Mouse (Mus musculus) bone marrow, adult 2 months (tissue): ENCODE data around the gene Rtca. TPM values are rescaled to one million over a fixed set of nuclear protein-coding genes. Genes with fewer than 3 reads are reported as not detected.
A peak's percentile ranks its signal among the peaks of the same experiment; 100 is the strongest.

Source experiments
- H3K27ac ChIP-seq: fragments of 200-500 bp; 2 replicates; pipeline ENCODE4 v1.5.1; 2012; ENCODE audit warnings: low read depth, mild to moderate bottlenecking, control low read depth, inconsistent platforms, low read length; ENCODE audit not compliant: control insufficient read depth, poor library complexity, insufficient read depth
- H3K4me1 ChIP-seq: fragments of 200-500 bp; 2 replicates; pipeline ENCODE4 v1.6.1; 2011; ENCODE audit warnings: low read length; ENCODE audit not compliant: control insufficient read depth, insufficient read depth
- H3K4me3 ChIP-seq: fragments of 200-500 bp; replicated peaks from 2 replicates; pipeline ENCODE3; 2011; ENCODE audit warnings: mild to moderate bottlenecking, low read depth, low read length, control low read depth; ENCODE audit not compliant: control insufficient read depth
- CTCF ChIP-seq: fragments of 200-500 bp; IDR thresholded peaks from 2 replicates; pipeline ENCODE4 v1.5.1; 2011; ENCODE audit warnings: low read length, control low read depth; ENCODE audit not compliant: control insufficient read depth, insufficient read depth
- POLR2A ChIP-seq: fragments of 200-500 bp; IDR thresholded peaks from 2 replicates; pipeline ENCODE4 v1.6.1; 2011; ENCODE audit warnings: low read depth, mild to moderate bottlenecking, control low read depth, low read length, borderline replicate concordance; ENCODE audit not compliant: control insufficient read depth
- WGBS: fragments of 180-500 bp; shearing (Covaris S2); methylation state at CpG from one replicate; pipeline ENCODE4 v1.1.7; 2018; 5-methylcytosine and 5-hydroxymethylcytosine counted together
- polyA plus RNA-seq: library from polyadenylated mRNA; stranded (reverse); fragments of >200 nt; gene quantifications from 2 replicates; pipeline ENCODE4 v1.2.4, GENCODE M21; 2011; ENCODE audit warnings: low replicate concordance; ENCODE audit not compliant: missing spikeins, insufficient read depth, insufficient read length

Rtca gene
- polyA plus RNA-seq, 1 experiment, result 22.5 TPM

DNA sequence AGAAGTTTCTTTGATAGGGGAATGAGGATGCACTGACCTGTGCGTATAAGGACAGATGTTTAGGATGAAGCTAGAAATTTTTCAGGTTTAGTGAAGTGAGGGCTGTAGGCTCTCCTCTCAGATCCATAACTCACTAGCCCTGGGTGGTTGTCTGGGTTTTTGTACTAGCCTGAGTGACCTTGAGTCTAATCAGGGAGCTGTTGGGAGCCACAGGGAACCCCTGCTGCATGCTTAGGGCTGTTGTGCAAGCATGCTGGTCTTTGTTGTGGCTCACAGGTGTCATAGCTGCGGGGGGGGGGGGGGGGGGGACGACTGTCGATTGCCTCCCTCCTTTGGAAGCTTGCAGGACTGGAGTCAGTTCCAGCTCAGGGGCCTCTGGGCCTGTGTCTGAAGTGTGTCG is 21.7 kb upstream of the Rtca start:
- Histone ChIP-seq H3K4me3 (no peak overlapping the region), H3K27ac (no peak overlapping the region), H3K4me1 (no peaks in the 10 kb centered on the region)
- 71% methylated on average over 5 of the region's 5 CpGs for WGBS
- no peak for TF ChIP-seq CTCF

DNA sequence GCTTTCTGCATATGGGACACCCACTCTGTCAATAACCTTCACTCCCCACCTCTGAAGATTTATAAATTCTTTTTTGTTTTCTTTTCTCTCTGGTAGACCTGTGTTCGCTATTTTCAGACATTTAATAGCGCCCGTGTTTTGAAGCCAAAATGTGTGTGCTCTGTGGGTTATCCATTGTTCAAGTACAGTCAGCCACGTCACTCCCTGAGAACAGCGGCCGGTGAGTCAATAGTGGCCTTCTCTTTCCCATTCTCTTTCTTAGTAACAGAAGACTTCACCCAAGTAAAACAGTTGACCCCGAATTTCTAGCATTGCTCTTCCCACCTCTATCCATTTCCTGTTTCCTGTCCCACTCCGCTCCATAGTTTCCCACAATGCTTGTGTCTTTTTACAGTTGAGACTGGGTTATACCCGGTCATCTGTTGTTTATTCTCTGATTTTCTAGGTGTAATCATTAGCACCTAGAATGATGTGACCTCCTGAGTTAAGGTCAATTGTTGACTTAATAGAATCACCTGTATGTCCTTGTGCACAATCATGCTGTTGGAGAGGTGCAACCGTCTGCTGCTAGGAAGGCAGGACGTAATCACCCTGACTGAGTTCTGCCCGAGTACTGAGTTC is 12.2 kb upstream of the Rtca start:
- TF ChIP-seq POLR2A (no peak), CTCF (no peak)
- no peaks in the 10 kb centered on the region for H3K4me1 ChIP-seq
- H3K4me3 ChIP-seq, result no peak overlapping the region
- 83% methylated on average over 12 of the region's 12 CpGs for WGBS
- no peak overlapping the region for H3K27ac ChIP-seq

DNA sequence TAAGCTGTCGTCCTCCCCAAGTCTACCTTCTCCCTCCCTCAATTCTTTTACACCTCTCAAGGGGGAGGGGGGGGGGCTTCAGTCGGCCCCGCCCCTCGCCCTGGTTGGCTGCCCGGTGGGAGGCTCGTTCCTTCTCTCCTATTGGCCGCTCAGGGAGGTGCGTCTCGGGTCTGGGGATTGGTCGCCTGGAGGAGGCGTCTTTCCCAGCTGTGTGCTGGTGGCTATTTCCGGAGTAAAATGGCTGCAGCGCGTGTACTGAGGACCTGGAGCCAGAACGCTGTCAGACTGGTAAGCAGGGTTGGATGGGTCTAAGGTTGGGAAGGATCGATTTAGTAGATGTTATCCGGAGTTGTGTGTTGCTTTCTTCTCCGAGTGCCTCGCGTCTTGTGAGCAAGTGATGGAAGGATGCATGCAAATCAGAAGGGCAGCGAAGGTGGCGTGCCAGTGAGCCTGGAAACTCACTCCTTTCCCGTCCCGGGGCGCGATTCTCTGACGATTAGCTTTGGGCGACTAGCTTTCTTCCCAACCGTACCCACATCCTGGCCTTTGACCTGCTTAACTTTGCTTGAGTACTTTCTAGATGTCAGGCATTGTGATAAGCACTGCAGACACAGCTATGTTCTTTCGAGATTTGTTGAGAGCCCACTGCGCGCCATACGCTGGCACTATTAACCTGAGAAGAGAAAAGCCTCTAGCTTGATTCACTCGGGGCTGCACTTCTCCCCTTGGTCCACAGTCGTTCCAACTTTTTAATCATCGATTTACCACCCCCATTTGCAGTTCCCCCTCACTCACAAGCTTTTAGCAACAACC is 5.1 kb upstream of the Rtca start, which contains the start of gene Dbt:
TSS of gene Dbt (plus strand) at position 167 of the 813 bp plus-strand sequence.
- H3K4me1 ChIP-seq, result no peaks in the 10 kb centered on the region; the same call in 1 of the 2 replicates
- TF ChIP-seq POLR2A (no peak), CTCF (no peak)
- no peak within 1 kb of the TSS for H3K27ac ChIP-seq
- 2% methylated on average over 36 of the region's 36 CpGs for WGBS
- peak within 1 kb of the TSS; percentile 85 for H3K4me3 ChIP-seq

DNA sequence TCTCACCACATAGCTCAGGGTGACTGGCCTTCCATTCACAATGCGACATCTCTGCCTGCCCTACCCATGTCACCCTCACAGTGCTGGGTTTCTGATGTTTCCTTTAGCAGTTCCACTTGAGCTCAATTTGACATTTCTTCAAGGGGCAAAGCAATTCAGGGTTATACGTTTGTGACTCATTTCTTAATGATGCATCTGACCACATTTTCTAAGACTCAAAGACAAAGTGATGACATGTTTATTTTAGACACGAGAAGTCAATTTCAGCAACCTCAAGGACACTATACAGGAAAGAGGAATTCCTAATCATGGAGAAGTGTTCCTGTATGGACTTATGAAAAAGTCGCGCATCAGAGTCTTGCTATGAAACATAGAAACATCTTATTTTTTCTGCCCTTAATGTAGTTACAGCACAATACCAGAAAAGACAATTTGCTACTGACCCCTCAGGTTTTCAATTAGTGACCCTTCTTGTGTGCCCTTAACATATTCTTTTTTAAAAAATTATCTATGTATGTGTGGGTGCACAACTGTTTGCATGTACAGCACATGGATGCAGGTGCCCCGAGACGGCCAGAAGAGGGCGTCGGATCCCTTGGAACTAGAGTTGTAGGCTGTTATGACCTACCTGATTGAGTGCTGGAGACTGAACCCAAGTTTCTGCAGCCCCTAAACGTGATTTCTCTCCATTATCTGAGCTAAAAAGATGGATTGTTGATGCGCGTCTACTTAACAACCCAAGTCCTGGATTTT is 4.3 kb upstream of the Rtca start:
- no peak overlapping the region for H3K4me3 ChIP-seq
- no peak overlapping the region for H3K27ac ChIP-seq
- WGBS, result 45% methylated on average over 12 of the region's 12 CpGs
- TF ChIP-seq POLR2A (no peak), CTCF (peak; percentile 35; the same call in 1 of the 2 replicates)
- H3K4me1 ChIP-seq, result no peaks in the 10 kb centered on the region; the same call in 1 of the 2 replicates

DNA sequence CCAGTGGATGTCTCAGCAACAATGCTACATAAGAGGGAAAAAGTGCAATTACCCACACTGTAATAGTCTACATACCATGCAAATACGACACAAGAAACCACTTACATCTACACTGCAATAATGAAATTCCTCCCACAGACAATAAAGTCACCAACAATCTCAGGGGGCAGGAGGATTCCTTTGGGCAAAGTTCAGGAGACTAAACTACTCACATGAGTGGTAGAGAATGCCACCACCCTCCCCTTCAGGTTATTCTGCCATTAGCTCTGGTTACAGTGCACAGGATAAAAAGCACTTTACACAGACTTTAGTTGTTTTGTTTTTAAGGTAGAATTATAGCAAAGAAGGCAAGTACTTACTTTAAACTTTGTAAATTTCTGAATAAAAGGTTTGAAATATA is 12.3 kb downstream of the Rtca start:
- no peak overlapping the region for H3K4me3 ChIP-seq
- TF ChIP-seq CTCF (no peak), POLR2A (no peak)
- H3K4me1 ChIP-seq, result no peaks in the 10 kb centered on the region
- H3K27ac ChIP-seq, result no peak overlapping the region
- WGBS, result 80% methylated on average over 1 of the region's 1 CpGs

DNA sequence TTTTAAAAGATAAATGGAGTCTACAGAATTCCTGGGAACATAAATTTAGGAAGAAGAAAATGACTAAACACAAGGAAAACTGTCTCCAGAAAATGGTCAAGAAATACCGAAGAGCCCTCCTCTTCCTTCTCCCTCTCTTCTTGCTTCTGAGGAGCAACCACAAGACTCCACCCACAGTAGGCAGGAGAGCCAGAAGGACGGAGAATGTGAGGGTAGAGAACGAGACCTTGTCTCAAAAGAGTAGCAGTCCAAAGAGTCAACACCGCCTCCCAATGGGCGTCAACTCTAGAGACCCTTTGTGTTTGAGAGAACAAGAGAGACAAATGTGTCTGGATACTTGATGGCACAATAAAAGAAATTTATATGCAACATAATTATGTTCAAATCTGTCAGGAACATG is 14.3 kb downstream of the Rtca start:
- Histone ChIP-seq H3K4me3 (no peak overlapping the region), H3K4me1 (no peaks in the 10 kb centered on the region), H3K27ac (no peak overlapping the region)
- 29% methylated on average over 5 of the region's 5 CpGs for WGBS
- no peak for TF ChIP-seq POLR2A
- TF ChIP-seq CTCF, result no peak

DNA sequence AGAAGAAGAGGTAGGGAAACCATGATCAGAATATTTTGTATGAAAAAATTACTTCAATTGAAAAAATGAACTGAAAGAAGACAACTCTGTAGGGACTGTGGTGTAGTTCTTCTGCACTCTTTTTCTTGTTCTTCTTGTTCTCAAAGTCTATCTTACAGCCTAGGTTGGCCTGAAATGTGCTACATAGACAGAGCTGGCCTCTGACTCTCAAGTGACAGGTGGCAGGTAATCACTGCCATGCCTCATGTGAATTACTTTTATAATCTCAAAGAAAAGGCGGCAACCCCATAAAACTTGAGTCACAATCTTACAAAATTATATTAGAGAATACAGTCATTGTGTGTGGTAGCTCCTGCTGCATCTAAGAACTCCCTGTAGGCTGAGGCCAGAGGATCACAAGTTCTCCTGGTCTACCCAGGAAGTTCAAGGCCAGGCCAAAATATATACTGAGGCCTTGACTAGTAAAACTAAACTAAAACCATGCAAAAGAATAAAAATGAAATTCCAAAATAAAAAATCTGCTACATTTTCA is 16.0 kb downstream of the Rtca start:
- WGBS, result 85% methylated on average over 1 of the region's 1 CpGs
- Histone ChIP-seq H3K4me3 (no peak overlapping the region), H3K27ac (no peak overlapping the region), H3K4me1 (no peaks in the 10 kb centered on the region)
- no peak for TF ChIP-seq POLR2A

DNA sequence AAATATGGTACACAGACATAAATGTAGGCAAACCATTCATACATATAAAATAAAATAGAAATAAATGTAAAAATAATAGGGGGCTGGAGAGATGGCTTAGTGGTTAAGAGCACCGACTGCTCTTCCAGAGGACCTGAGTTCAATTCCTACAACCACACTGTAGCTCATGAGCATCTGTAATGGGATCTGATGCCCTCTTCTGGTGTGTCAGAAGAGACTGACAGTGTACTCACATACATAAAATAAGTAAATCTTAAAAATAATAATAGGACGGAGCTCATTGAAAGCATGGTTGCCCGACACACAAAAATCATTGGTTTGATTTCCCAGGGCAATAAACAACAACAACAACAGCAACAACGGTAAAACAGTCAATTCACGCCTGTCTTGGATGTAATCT is 17.1 kb downstream of the Rtca start:
- Histone ChIP-seq H3K27ac (no peak overlapping the region), H3K4me1 (no peaks in the 10 kb centered on the region), H3K4me3 (no peak overlapping the region)
- 86% methylated on average over 5 of the region's 5 CpGs for WGBS
- TF ChIP-seq CTCF (no peak), POLR2A (no peak)
